Comparison of ENCODE assay signal across 30 mouse cellular contexts in the genomic region with DNA sequence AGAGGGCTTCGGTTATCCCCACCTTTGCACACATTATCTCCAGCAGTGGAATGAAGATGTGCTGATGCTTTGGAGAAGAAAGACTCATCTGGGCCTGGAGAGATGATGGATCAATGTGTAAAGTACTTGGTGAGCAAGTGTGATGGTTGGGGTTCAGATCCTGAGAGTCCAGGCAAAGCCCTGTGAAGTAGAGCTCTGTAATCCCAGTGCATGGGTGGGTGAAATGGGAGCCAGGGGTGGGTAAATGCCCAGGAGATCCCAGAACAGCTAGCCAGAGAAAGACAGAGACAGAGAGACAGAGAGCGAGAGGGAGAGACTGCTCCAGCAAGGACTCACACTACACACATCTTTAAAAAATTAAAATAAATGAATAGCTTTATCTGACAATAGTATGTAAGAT.
"Had no signal": no experiment of that assay in that cellular context is flagged by ENCODE, and none has a peak within 500 bp of the region (broad histone marks: within the 10 kb centered on the region; RNA-seq: fewer than 3 reads in every experiment).

No protein-coding gene starts in this region.

- ATAC-seq: liver, embryonic 12.5 days; liver, postnatal 0 days; lung, postnatal 0 days; midbrain, embryonic 13.5 days; midbrain, embryonic 15.5 days; midbrain, embryonic 16.5 days had no signal

- H3K9ac ChIP-seq: limb, embryonic 12.5 days; limb, embryonic 13.5 days; limb, embryonic 15.5 days; liver, embryonic 12.5 days; liver, embryonic 13.5 days; liver, embryonic 14.5 days; liver, embryonic 15.5 days; liver, postnatal 0 days; lung, embryonic 14.5 days; lung, embryonic 15.5 days; midbrain, embryonic 12.5 days; midbrain, embryonic 13.5 days; midbrain, embryonic 15.5 days; neural tube, embryonic 12.5 days had no signal

- H3K27ac ChIP-seq: limb, embryonic 10.5 days; limb, embryonic 12.5 days; limb, embryonic 13.5 days; limb, embryonic 15.5 days; liver, embryonic 12.5 days; liver, embryonic 13.5 days; liver, embryonic 14.5 days; liver, embryonic 15.5 days; lung, embryonic 15.5 days; macrophage; midbrain, embryonic 12.5 days; midbrain, embryonic 13.5 days; midbrain, embryonic 15.5 days; neural tube, embryonic 12.5 days had no signal

- H3K9me3 ChIP-seq: limb, embryonic 10.5 days; limb, embryonic 12.5 days; limb, embryonic 13.5 days; limb, embryonic 15.5 days; liver, embryonic 12.5 days; liver, embryonic 13.5 days; liver, embryonic 15.5 days; lung, embryonic 15.5 days; midbrain, embryonic 12.5 days; midbrain, embryonic 13.5 days; midbrain, embryonic 15.5 days; neural tube, embryonic 12.5 days had no signal

- H3K36me3 ChIP-seq: limb, embryonic 10.5 days; limb, embryonic 12.5 days; limb, embryonic 13.5 days; limb, embryonic 15.5 days; liver, embryonic 12.5 days; liver, embryonic 13.5 days; liver, embryonic 15.5 days; lung, embryonic 15.5 days; midbrain, embryonic 12.5 days; midbrain, embryonic 13.5 days; midbrain, embryonic 15.5 days; neural tube, embryonic 12.5 days had no signal

- H3K27me3 ChIP-seq: limb, embryonic 12.5 days; limb, embryonic 13.5 days; limb, embryonic 15.5 days; liver, embryonic 12.5 days; liver, embryonic 13.5 days; liver, embryonic 15.5 days; lung, embryonic 15.5 days; midbrain, embryonic 12.5 days; midbrain, embryonic 13.5 days; midbrain, embryonic 15.5 days; neural tube, embryonic 12.5 days had no signal

- DNase-seq: left cerebral cortex, postnatal 4 days; liver; liver, embryonic 13.5 days; liver, postnatal 0 days; lung, adult 18-20 months; lung, adult 2 months; lung, embryonic 14.5 days; lung, postnatal 10 days; lung, postnatal 14 days; lung, postnatal 36 days; lung, postnatal 4 days; midbrain, embryonic 14.5 days had no signal

- H3K4me3 ChIP-seq: limb, embryonic 10.5 days; limb, embryonic 12.5 days; limb, embryonic 13.5 days; limb, embryonic 15.5 days; liver, embryonic 12.5 days; liver, embryonic 13.5 days; liver, embryonic 15.5 days; lung, embryonic 15.5 days; megakaryocyte, embryonic 14.5 days; midbrain, embryonic 12.5 days; midbrain, embryonic 13.5 days; midbrain, embryonic 15.5 days; myocyte; neural tube, embryonic 12.5 days had no signal

- H3K4me2 ChIP-seq: limb, embryonic 12.5 days; limb, embryonic 13.5 days; limb, embryonic 15.5 days; liver, embryonic 11.5 days; liver, embryonic 12.5 days; liver, embryonic 13.5 days; liver, embryonic 15.5 days; lung, embryonic 14.5 days; lung, embryonic 15.5 days; midbrain, embryonic 12.5 days; midbrain, embryonic 13.5 days; midbrain, embryonic 15.5 days; neural tube, embryonic 12.5 days had no signal

- H3K4me1 ChIP-seq: limb, embryonic 10.5 days; limb, embryonic 12.5 days; limb, embryonic 13.5 days; limb, embryonic 15.5 days; liver, embryonic 12.5 days; liver, embryonic 13.5 days; liver, embryonic 15.5 days; lung, embryonic 15.5 days; midbrain, embryonic 12.5 days; midbrain, embryonic 15.5 days; neural tube, embryonic 12.5 days had no signal
